Mouse (Mus musculus) testis, adult 2 months (tissue): Measurements from ENCODE around the gene Vmn2r59. TPM values are rescaled to one million over a fixed set of nuclear protein-coding genes. Genes with fewer than 3 reads are reported as not detected.
"Not testable (repeated sequence)": the region's sequence is repeated elsewhere in the genome, so short reads cannot be mapped to it uniquely, and the experiment has no call there.

Source experiments
- H3K27ac ChIP-seq: fragments of 200-500 bp; 2 replicates; pipeline ENCODE4 v1.5.1; 2012; ENCODE audit warnings: low read depth, low read length; ENCODE audit not compliant: control insufficient read depth, insufficient read depth
- H3K27me3 ChIP-seq: fragments of 200-500 bp; 2 replicates; pipeline ENCODE4 v1.6.1; 2012; ENCODE audit warnings: mild to moderate bottlenecking, low read length, moderate library complexity; ENCODE audit not compliant: control insufficient read depth, insufficient read depth
- H3K36me3 ChIP-seq: fragments of 200-500 bp; 2 replicates; pipeline ENCODE4 v1.6.1; 2012; ENCODE audit warnings: mild to moderate bottlenecking, low read length; ENCODE audit not compliant: control insufficient read depth, insufficient read depth
- H3K4me1 ChIP-seq: fragments of 200-500 bp; 2 replicates; pipeline ENCODE4 v1.6.1; 2012; ENCODE audit warnings: low read length; ENCODE audit not compliant: control insufficient read depth, insufficient read depth
- H3K4me3 ChIP-seq: fragments of 200-500 bp; 2 replicates; pipeline ENCODE4 v1.5.1; 2012; ENCODE audit warnings: low read depth, mild to moderate bottlenecking, low read length, moderate library complexity, mixed read lengths; ENCODE audit not compliant: control insufficient read depth
- CTCF ChIP-seq: fragments of 200-500 bp; IDR thresholded peaks from 2 replicates; pipeline ENCODE4 v1.5.1; 2012; ENCODE audit warnings: low read depth, mild to moderate bottlenecking, inconsistent platforms, low read length, moderate library complexity; ENCODE audit not compliant: control insufficient read depth, insufficient read depth, insufficient replicate concordance
- POLR2A ChIP-seq: fragments of 200-500 bp; IDR thresholded peaks from 2 replicates; pipeline ENCODE4 v1.6.1; 2012; ENCODE audit warnings: low read depth, mild to moderate bottlenecking, inconsistent platforms, low read length, moderate library complexity; ENCODE audit not compliant: control insufficient read depth
- polyA plus RNA-seq: library from polyadenylated mRNA; depleted of rRNA; stranded (reverse); fragments of >200 nt; gene quantifications from 2 replicates; pipeline ENCODE4 v1.2.3, GENCODE M21; 2012; rRNA removed

Vmn2r59 gene
- not detected in 2 replicates for polyA plus RNA-seq

GRCm38 (mm10) chr7:42058923-42059322, at the start of gene Vmn2r59:
Vmn2r59 (minus strand) TSS chr7:42059023.
- TF ChIP-seq CTCF = no peak
- no peak for TF ChIP-seq POLR2A
- no peaks in the 10 kb centered on the region for H3K36me3 ChIP-seq
- no peak within 1 kb of the TSS for H3K4me3 ChIP-seq

GRCm38 (mm10) chr7:42107470-42107869, 48.6 kb upstream of the Vmn2r59 start, which contains the start of gene Vmn2r60:
Vmn2r60 (plus strand) TSS chr7:42107770.
- Histone ChIP-seq H3K36me3 (no peaks in the 10 kb centered on the region), H3K27me3 (no peaks in the 10 kb centered on the region), H3K4me1 (no peaks in the 10 kb centered on the region), H3K27ac (no peak within 1 kb of the TSS), H3K4me3 (no peak within 1 kb of the TSS)
- no peak for TF ChIP-seq CTCF
- TF ChIP-seq POLR2A = no peak

More at GRCm38 (mm10) chr7:42058923-42059322, at the start of gene Vmn2r59:
- H3K27ac ChIP-seq = no peak within 1 kb of the TSS
- H3K4me1 ChIP-seq = no peaks in the 10 kb centered on the region
- no peaks in the 10 kb centered on the region for H3K27me3 ChIP-seq

GRCm38 (mm10) chr7:42107061-42107460, 48.2 kb upstream of the Vmn2r59 start:
- not testable (repeated sequence) for H3K4me1 ChIP-seq, H3K27me3 ChIP-seq, H3K36me3 ChIP-seq, H3K27ac ChIP-seq, H3K4me3 ChIP-seq

Other genes with a start within 250 kb of the Vmn2r59 start
- gene Vmn2r58, start 186.3 kb downstream of the Vmn2r59 start, polyA plus RNA-seq = 0.05 and 0.06 TPM in 2 replicates
- 0.02 TPM in 1 of 2 replicates, not detected in the other for gene Vmn2r60, start 48.7 kb upstream of the Vmn2r59 start, polyA plus RNA-seq
- not detected in 2 replicates for gene Vmn2r61, start 201.0 kb upstream of the Vmn2r59 start, polyA plus RNA-seq